Mouse (Mus musculus) Patski (cell line): ENCODE measurements at regions not wholly inside any gene's neighbourhood (a gene's known extent, or its start where the extent isn't known, plus 50 kb on each side); places are given as distances from the start of the nearest gene placed in this dataset.

Experiments used
- ATAC-seq: fragments of 100-300 bp; one replicate; pipeline ENCODE4 v1.8.0; 2021
- CTCF ChIA-PET: fragments of 350-600 bp; sonication (Branson Sonifier 250); formaldehyde crosslinking; loops from one replicate; lab custom pipeline; 2022; ENCODE audit warnings: inconsistent platforms; lab: Charles Lee
- POLR2A ChIA-PET: fragments of 350-600 bp; sonication (Branson Sonifier 250); formaldehyde crosslinking; loops from one replicate; lab custom pipeline; 2022; ENCODE audit warnings: antibody characterized with exemption, inconsistent platforms; lab: Charles Lee
- DNase-seq: peaks from one replicate; pipeline ENCODE4 v3.0.0-alpha.2; 2011; ENCODE audit warnings: low read depth, low spot score
- H3K27me3 ChIP-seq: fragments of 371-371 bp; one replicate; pipeline ENCODE4 v1.5.1; 2021
- CTCF ChIP-seq: fragments of 100-300 bp; IDR thresholded peaks from one replicate; pipeline ENCODE4 v1.5.1; 2021
- in situ Hi-C: fragments of 300-500 bp; cut with MboI; formaldehyde crosslinking; loops from 3 replicates; pipeline ENCODE4 v1.11.1; 2018; ENCODE audit warnings: low pct_unique_long_range_greater_than_20kb, mixed read lengths

GRCm38 (mm10) chr2:116978809-116979208 lies 100.3 kb downstream of the Tmco5 start:
- in situ Hi-C loops: no loop called here
- TF ChIP-seq CTCF: no peak
- CTCF ChIA-PET: interaction anchor here (1.3 kb wide), 2 partner anchors 57 to 197 kb away, joined by 3 read pairs; no protein-coding TSS in a partner anchor
- ATAC-seq: no peak
- no peak for DNase-seq
- POLR2A ChIA-PET: interaction anchor here (1.2 kb wide), 1 partner anchor 142 kb away, joined by 11 read pairs; the partner anchor contains the start of gene Spred1
- no peaks in the 10 kb centered on the region for H3K27me3 ChIP-seq

- no peak for TF ChIP-seq CTCF
- POLR2A ChIA-PET: interaction anchor here (0.7 to 1.2 kb wide), 7 partner anchors 10 to 342 kb away, joined by 3 to 11 read pairs (median 4); partner anchors contain the start of gene Spred1
- ATAC-seq (no peak), DNase-seq (no peak)
- in situ Hi-C loops: no loop called here
- CTCF ChIA-PET: interaction anchor here (1.3 kb wide), 2 partner anchors 56 to 196 kb away, joined by 3 read pairs; no protein-coding TSS in a partner anchor
- no peaks in the 10 kb centered on the region for H3K27me3 ChIP-seq
Measured at GRCm38 (mm10) chr2:116979561-116980391, 101.3 kb downstream of the Tmco5 start.

GRCm38 (mm10) chr2:116980692-116981091 lies 102.2 kb downstream of the Tmco5 start:
- CTCF ChIA-PET: no interaction called here
- no peak for TF ChIP-seq CTCF
- in situ Hi-C loops: no loop called here
- H3K27me3 ChIP-seq: no peaks in the 10 kb centered on the region
- POLR2A ChIA-PET: no interaction called here
- no peak for ATAC-seq
- DNase-seq: no peak

GRCm38 (mm10) chr2:116983351-116983750 lies 104.9 kb downstream of the Tmco5 start:
- TF ChIP-seq CTCF: no peak
- DNase-seq: no peak
- CTCF ChIA-PET: interaction anchor here (1.7 kb wide), 1 partner anchor 10 kb away, joined by 3 read pairs; no protein-coding TSS in a partner anchor
- POLR2A ChIA-PET: no interaction called here
- no peak for ATAC-seq
- H3K27me3 ChIP-seq: no peaks in the 10 kb centered on the region
- in situ Hi-C loops: no loop called here

- CTCF ChIA-PET: interaction anchor here (0.9 to 1.0 kb wide), 2 partner anchors 12 to 74 kb away, joined by 3 read pairs; no protein-coding TSS in a partner anchor
- DNase-seq (no peak), ATAC-seq (no peak)
- POLR2A ChIA-PET: no interaction called here
- in situ Hi-C loops: no loop called here
- TF ChIP-seq CTCF: no peak
- H3K27me3 ChIP-seq: no peaks in the 10 kb centered on the region
Measured at GRCm38 (mm10) chr2:116983821-116984351, 105.4 kb downstream of the Tmco5 start.

DNA sequence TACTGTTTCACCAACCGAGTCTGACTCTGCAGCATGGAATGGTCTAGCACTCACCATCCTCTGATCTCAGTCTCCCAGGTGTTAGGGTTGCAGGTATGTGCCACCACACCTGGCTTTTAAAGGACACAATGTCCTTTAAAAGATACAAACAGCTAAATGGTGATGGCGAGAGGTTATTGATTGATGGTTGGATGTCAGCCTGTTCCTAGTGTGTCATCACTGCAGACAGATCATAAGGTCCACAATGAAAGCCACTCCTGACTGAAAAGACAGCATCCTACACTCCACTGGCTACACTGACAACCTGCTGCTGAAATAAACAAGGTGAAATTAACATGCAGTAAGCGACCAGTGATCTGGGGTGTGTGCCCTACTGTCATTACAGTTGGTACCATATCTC lies 106.1 kb downstream of the Tmco5 start:
- ChIA-PET POLR2A (no interaction called here), CTCF (interaction anchor here (0.9 to 1.1 kb wide), 3 partner anchors 13 to 140 kb away, joined by 3 read pairs; no protein-coding TSS in a partner anchor)
- in situ Hi-C loops: no loop called here
- ATAC-seq (no peak), DNase-seq (no peak)
- no peaks in the 10 kb centered on the region for H3K27me3 ChIP-seq
- no peak for TF ChIP-seq CTCF

GRCm38 (mm10) chr2:116985549-116985948 lies 107.1 kb downstream of the Tmco5 start:
- DNase-seq (no peak), ATAC-seq (no peak)
- POLR2A ChIA-PET: no interaction called here
- CTCF ChIA-PET: interaction anchor here (1.1 kb wide), 1 partner anchor 139 kb away, joined by 3 read pairs; no protein-coding TSS in a partner anchor
- no peak for TF ChIP-seq CTCF
- in situ Hi-C loops: no loop called here
- no peaks in the 10 kb centered on the region for H3K27me3 ChIP-seq

- CTCF ChIA-PET: interaction anchor here (1.3 kb wide), 1 partner anchor 36 kb away, joined by 3 read pairs; no protein-coding TSS in a partner anchor
- ATAC-seq (no peak), DNase-seq (no peak)
- no peaks in the 10 kb centered on the region for H3K27me3 ChIP-seq
- in situ Hi-C loops: no loop called here
- TF ChIP-seq CTCF: no peak
- POLR2A ChIA-PET: interaction anchor here (0.6 kb wide), 1 partner anchor 9 kb away, joined by 4 read pairs; no protein-coding TSS in a partner anchor
Measured at GRCm38 (mm10) chr2:116988953-116989674, 110.6 kb downstream of the Tmco5 start.

GRCm38 (mm10) chr2:116990106-116990505 lies 111.6 kb downstream of the Tmco5 start:
- in situ Hi-C loops: no loop called here
- ATAC-seq (no peak), DNase-seq (no peak)
- no peaks in the 10 kb centered on the region for H3K27me3 ChIP-seq
- TF ChIP-seq CTCF: no peak
- CTCF ChIA-PET: interaction anchor here (1.3 kb wide), 1 partner anchor 37 kb away, joined by 3 read pairs; no protein-coding TSS in a partner anchor
- POLR2A ChIA-PET: no interaction called here

DNA sequence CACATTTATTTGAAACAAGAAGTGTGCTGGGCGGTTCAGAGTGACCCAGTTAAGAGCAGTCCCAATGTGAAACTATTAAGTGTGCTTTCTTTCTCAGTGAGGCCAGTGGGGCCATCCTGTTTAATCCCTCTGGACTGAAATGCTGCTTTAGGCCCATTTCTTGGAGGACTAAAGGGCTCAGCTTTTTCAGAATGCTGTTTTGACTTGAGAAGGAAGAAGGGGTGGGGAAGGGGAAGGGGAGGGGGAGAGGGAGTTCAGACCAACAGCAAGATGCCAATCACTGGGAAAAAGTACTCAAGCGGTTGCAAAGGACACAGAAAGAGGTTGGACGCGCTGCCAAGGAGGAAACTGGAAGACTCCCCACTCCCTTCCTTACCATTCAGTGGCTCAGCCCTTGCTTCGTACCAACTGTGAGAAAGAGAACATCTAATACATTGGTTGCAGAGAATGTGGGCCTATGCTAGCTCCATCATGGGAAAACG lies 113.1 kb downstream of the Tmco5 start:
- DNase-seq (no peak), ATAC-seq (no peak)
- ChIA-PET CTCF (no interaction called here), POLR2A (no interaction called here)
- TF ChIP-seq CTCF: no peak
- H3K27me3 ChIP-seq: no peaks in the 10 kb centered on the region
- in situ Hi-C loops: no loop called here
